Mouse (Mus musculus): ENCODE measurements around the gene Atp13a4. TPM values are rescaled to one million over a fixed set of nuclear protein-coding genes. Genes with fewer than 3 reads are reported as not detected.

The Atp13a4 gene
- polyA plus RNA-seq, 1 experiment = 6.3 TPM

- Histone ChIP-seq H3K4me3 (replicated peaks; ENCODE audit: extremely low read depth, low read depth, low read length) (no peak overlapping the region), H3K4me1 (ENCODE audit: control insufficient read depth, insufficient read depth, low read length) (no peaks in the 10 kb centered on the region)
- TF ChIP-seq POLR2A (IDR thresholded peaks at IDR 0.05; ENCODE audit: borderline replicate concordance, extremely low read depth, low read depth, low read length) = no peak
- TF ChIP-seq CTCF (IDR thresholded peaks at IDR 0.05; ENCODE audit: insufficient read depth, low read length) = no peak
- WGBS = 58% methylated on average over 9 of the region's 9 CpGs
- no peak for DNase-seq
Observed at GRCm38 (mm10) chr16:29504198-29504597, 40.5 kb downstream of the Atp13a4 start.

- no peak for TF ChIP-seq CTCF (IDR thresholded peaks at IDR 0.05; ENCODE audit: insufficient read depth, low read length)
- DNase-seq = no peak
- WGBS = 67% methylated on average over 3 of the region's 3 CpGs
- Histone ChIP-seq H3K4me3 (replicated peaks; ENCODE audit: extremely low read depth, low read depth, low read length) (no peak overlapping the region), H3K4me1 (ENCODE audit: control insufficient read depth, insufficient read depth, low read length) (no peaks in the 10 kb centered on the region)
Observed at GRCm38 (mm10) chr16:29491031-29491430, 53.6 kb downstream of the Atp13a4 start.

- Histone ChIP-seq H3K4me3 (replicated peaks; ENCODE audit: extremely low read depth, low read depth, low read length) (no peak overlapping the region), H3K4me1 (ENCODE audit: control insufficient read depth, insufficient read depth, low read length) (no peaks in the 10 kb centered on the region; the same call in 1 of the 2 replicates)
- no peak for DNase-seq
- TF ChIP-seq POLR2A (IDR thresholded peaks at IDR 0.05; ENCODE audit: borderline replicate concordance, extremely low read depth, low read depth, low read length) = no peak
- no peak for TF ChIP-seq CTCF (IDR thresholded peaks at IDR 0.05; ENCODE audit: insufficient read depth, low read length)
Observed at GRCm38 (mm10) chr16:29481439-29481838, 63.2 kb downstream of the Atp13a4 start.

- TF ChIP-seq CTCF (IDR thresholded peaks at IDR 0.05; ENCODE audit: insufficient read depth, low read length) (no peak), POLR2A (IDR thresholded peaks at IDR 0.05; ENCODE audit: borderline replicate concordance, extremely low read depth, low read depth, low read length) (no peak)
- Histone ChIP-seq H3K4me3 (replicated peaks; ENCODE audit: extremely low read depth, low read depth, low read length) (no peak overlapping the region), H3K4me1 (ENCODE audit: control insufficient read depth, insufficient read depth, low read length) (no peaks in the 10 kb centered on the region; the same call in 1 of the 2 replicates)
- WGBS = 67% methylated on average over 6 of the region's 6 CpGs
- DNase-seq = no peak
Observed at GRCm38 (mm10) chr16:29480396-29480795, 64.3 kb downstream of the Atp13a4 start.

DNA sequence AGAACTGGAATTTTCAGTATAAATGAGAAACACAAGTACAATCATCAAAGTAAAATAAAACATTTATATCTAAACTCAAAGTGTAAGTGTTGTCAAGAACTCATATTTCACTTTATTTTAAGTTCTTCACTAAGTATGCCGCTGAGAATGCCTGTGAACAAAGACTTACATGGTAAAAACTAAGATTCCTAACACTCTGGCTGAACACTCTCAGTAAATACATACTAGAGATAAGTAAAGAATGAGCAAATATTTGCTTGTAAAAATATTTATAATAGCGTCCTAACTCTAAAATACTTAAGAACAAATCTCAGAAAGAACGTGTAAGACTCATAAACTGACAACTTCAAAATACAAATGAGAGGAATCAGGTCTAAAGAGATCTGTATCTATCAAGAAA, 80.9 kb downstream of the Atp13a4 start:
- TF ChIP-seq CTCF (IDR thresholded peaks at IDR 0.05; ENCODE audit: insufficient read depth, low read length) = no peak
- no peak for TF ChIP-seq POLR2A (IDR thresholded peaks at IDR 0.05; ENCODE audit: borderline replicate concordance, extremely low read depth, low read depth, low read length)
- Histone ChIP-seq H3K4me1 (ENCODE audit: control insufficient read depth, insufficient read depth, low read length) (no peaks in the 10 kb centered on the region), H3K4me3 (replicated peaks; ENCODE audit: extremely low read depth, low read depth, low read length) (no peak overlapping the region)
- no peak for DNase-seq
- 32% methylated on average over 3 of the region's 3 CpGs for WGBS

DNA sequence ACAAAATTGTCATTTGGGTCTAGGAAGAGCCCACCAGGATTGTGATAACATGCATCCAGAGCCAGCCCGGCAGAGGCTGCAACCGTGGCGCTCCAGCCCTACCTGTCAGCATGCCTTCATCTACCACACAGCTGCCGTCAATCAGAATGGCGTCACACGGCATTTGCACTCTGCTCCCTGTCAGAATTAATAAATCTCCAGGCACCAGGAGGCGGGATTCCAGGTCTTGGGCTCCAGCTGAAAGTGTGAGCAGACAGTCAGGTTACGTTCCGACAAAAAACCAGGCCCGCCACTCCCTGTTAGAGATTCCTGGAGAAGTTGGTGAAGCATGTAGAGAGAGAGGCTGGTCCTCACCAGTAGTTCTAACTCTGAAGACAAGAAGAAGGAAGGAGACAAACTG, 85.3 kb downstream of the Atp13a4 start:
- WGBS = 69% methylated on average over 10 of the region's 10 CpGs
- no peak for DNase-seq

DNA sequence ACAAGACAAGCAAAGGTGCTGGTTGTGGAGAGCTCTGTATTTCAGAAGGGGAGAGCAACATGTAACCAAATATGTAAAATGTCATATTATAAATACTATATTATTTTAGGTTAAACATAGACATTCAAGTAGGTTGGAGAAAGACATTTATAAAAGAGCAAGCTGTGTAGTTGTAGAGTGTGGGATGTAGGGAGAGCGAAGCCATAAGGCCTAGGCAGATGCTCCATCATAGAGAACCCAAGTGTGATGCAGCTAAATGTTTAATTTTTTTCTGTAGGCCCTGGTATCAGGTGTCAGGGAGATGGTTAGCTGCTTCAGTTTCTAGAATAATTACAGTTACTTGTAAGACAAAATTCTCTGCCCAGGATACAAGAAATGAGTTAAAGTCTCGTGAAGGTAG, 87.8 kb downstream of the Atp13a4 start:
- no peaks in the 10 kb centered on the region for H3K4me1 ChIP-seq (ENCODE audit: control insufficient read depth, insufficient read depth, low read length)
- no peak overlapping the region for H3K4me3 ChIP-seq (replicated peaks; ENCODE audit: extremely low read depth, low read depth, low read length)
- 85% methylated on average over 2 of the region's 2 CpGs for WGBS
- no peak for DNase-seq
- TF ChIP-seq POLR2A (IDR thresholded peaks at IDR 0.05; ENCODE audit: borderline replicate concordance, extremely low read depth, low read depth, low read length) = no peak
- no peak for TF ChIP-seq CTCF (IDR thresholded peaks at IDR 0.05; ENCODE audit: insufficient read depth, low read length)

More for the DNA sequence above, 85.3 kb downstream of the Atp13a4 start:
- no peak for TF ChIP-seq POLR2A (IDR thresholded peaks at IDR 0.05; ENCODE audit: borderline replicate concordance, extremely low read depth, low read depth, low read length)
- TF ChIP-seq CTCF (IDR thresholded peaks at IDR 0.05; ENCODE audit: insufficient read depth, low read length) = no peak
- H3K4me3 ChIP-seq (replicated peaks; ENCODE audit: extremely low read depth, low read depth, low read length) = no peak overlapping the region
- no peaks in the 10 kb centered on the region for H3K4me1 ChIP-seq (ENCODE audit: control insufficient read depth, insufficient read depth, low read length)

DNA sequence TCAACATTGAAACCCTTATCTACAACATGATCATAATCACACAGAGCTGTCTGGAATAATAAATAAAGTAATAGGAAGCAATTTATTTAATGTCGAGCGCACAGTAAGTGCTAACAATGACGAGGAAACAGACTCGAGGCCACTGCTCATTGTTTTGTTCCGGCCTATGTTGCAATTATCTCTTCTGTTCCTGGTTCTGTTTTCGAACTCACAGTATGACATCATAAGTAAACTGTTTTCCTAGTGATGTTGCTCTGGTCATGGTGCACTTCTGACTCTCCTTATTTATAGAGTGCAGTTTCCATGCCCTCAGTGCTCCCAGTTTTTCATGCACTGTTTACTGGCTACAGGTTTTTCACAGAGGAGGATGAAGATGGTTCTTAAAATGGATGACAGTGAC, 91.4 kb downstream of the Atp13a4 start:
- DNase-seq = no peak
- no peak for TF ChIP-seq POLR2A (IDR thresholded peaks at IDR 0.05; ENCODE audit: borderline replicate concordance, extremely low read depth, low read depth, low read length)
- TF ChIP-seq CTCF (IDR thresholded peaks at IDR 0.05; ENCODE audit: insufficient read depth, low read length) = no peak
- WGBS = 36% methylated on average over 6 of the region's 6 CpGs
- Histone ChIP-seq H3K4me3 (replicated peaks; ENCODE audit: extremely low read depth, low read depth, low read length) (no peak overlapping the region), H3K4me1 (ENCODE audit: control insufficient read depth, insufficient read depth, low read length) (no peaks in the 10 kb centered on the region)

DNA sequence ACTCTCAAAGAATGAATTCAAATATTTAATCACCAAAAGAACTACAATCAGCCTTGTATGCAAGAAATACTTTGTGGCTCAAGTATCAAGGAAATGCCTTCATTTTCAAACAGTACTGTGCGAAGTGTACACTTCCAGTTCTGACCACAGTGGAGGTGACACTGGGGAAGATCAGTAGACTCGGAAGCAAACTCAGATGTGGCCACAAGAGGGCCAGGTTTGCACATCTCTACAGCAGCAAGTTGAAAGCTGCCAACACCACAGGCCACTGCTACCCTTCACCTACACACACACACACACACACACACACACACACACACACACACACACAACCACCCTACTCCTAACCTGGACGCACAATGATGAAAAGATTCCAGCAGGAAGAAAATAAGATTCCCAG, 93.0 kb downstream of the Atp13a4 start:
- Histone ChIP-seq H3K4me1 (ENCODE audit: control insufficient read depth, insufficient read depth, low read length) (no peaks in the 10 kb centered on the region), H3K4me3 (replicated peaks; ENCODE audit: extremely low read depth, low read depth, low read length) (no peak overlapping the region)
- WGBS = 29% methylated on average over 3 of the region's 3 CpGs
- TF ChIP-seq CTCF (IDR thresholded peaks at IDR 0.05; ENCODE audit: insufficient read depth, low read length) (peak; percentile 51), POLR2A (IDR thresholded peaks at IDR 0.05; ENCODE audit: borderline replicate concordance, extremely low read depth, low read depth, low read length) (no peak)
- peak; percentile 48 for DNase-seq

- no peak for DNase-seq
- H3K4me3 ChIP-seq (replicated peaks; ENCODE audit: extremely low read depth, low read depth, low read length) = no peak overlapping the region
- no peak for TF ChIP-seq CTCF (IDR thresholded peaks at IDR 0.05; ENCODE audit: insufficient read depth, low read length)
- TF ChIP-seq POLR2A (IDR thresholded peaks at IDR 0.05; ENCODE audit: borderline replicate concordance, extremely low read depth, low read depth, low read length) = no peak
- no peaks in the 10 kb centered on the region for H3K4me1 ChIP-seq (ENCODE audit: control insufficient read depth, insufficient read depth, low read length)
- WGBS = 61% methylated on average over 3 of the region's 3 CpGs
Observed at GRCm38 (mm10) chr16:29442126-29442525, 102.5 kb downstream of the Atp13a4 start.
